Comparison of ENCODE assay signal across 25 mouse cellular contexts in genomic region chr7:37168883-37169282, GRCm38 (mm10).
A peak's percentile ranks its signal among the peaks of the same experiment; 100 is the strongest.
DNase-seq lines count a peak whose midpoint lies in the region; ATAC-seq lines count a peak whose summit lies in the region.
"Had no signal": no experiment of that assay in that cellular context is flagged by ENCODE, and none has a peak within 500 bp of the region (broad histone marks: within the 10 kb centered on the region; RNA-seq: fewer than 3 reads in every experiment).

No protein-coding gene starts in this region.

- no peak overlapping the region for H3K4me2 ChIP-seq in hindbrain, embryonic 15.5 days
- no peak overlapping the region for H3K4me2 ChIP-seq in hindbrain, embryonic 12.5 days (replicated peaks)
- no peak overlapping the region for H3K4me2 ChIP-seq in neural tube, embryonic 11.5 days (ENCODE audit: low read depth)
- H3K4me2 ChIP-seq in neural tube, embryonic 15.5 days: no peak overlapping the region
- H3K4me2 ChIP-seq in intestine, embryonic 16.5 days (ENCODE audit: low read depth, low read length): no peak overlapping the region
- H3K4me2 ChIP-seq: heart, embryonic 15.5 days; liver, embryonic 12.5 days; midbrain, embryonic 12.5 days had no signal

- no peaks in the 10 kb centered on the region for H3K27me3 ChIP-seq in hindbrain, embryonic 15.5 days
- H3K27me3 ChIP-seq in hindbrain, embryonic 12.5 days: no peaks in the 10 kb centered on the region
- no peaks in the 10 kb centered on the region for H3K27me3 ChIP-seq in neural tube, embryonic 11.5 days (ENCODE audit: control insufficient read depth, insufficient read depth, low read length)
- no peaks in the 10 kb centered on the region for H3K27me3 ChIP-seq in neural tube, embryonic 15.5 days (replicated peaks)
- H3K27me3 ChIP-seq in intestine, embryonic 16.5 days (replicated peaks; ENCODE audit: control insufficient read depth, insufficient read depth, low read length): no peaks in the 10 kb centered on the region
- H3K27me3 ChIP-seq: CH12.LX; heart, embryonic 15.5 days; liver, embryonic 12.5 days; midbrain, embryonic 12.5 days had no signal

- WGBS in hindbrain, embryonic 15.5 days: 36% methylated on average over 10 of the region's 10 CpGs
- 42% methylated on average over 10 of the region's 10 CpGs for WGBS in hindbrain, embryonic 12.5 days
- WGBS in neural tube, embryonic 11.5 days: 38% methylated on average over 10 of the region's 10 CpGs
- 38% methylated on average over 10 of the region's 10 CpGs for WGBS in neural tube, embryonic 15.5 days
- 71% methylated on average over 10 of the region's 10 CpGs for WGBS in intestine, embryonic 16.5 days

- H3K9me3 ChIP-seq in hindbrain, embryonic 15.5 days: no peaks in the 10 kb centered on the region
- H3K9me3 ChIP-seq in hindbrain, embryonic 12.5 days (replicated peaks): no peaks in the 10 kb centered on the region
- no peaks in the 10 kb centered on the region for H3K9me3 ChIP-seq in neural tube, embryonic 11.5 days (ENCODE audit: control insufficient read depth, low read length)
- no peaks in the 10 kb centered on the region for H3K9me3 ChIP-seq in neural tube, embryonic 15.5 days (replicated peaks)
- no peaks in the 10 kb centered on the region for H3K9me3 ChIP-seq in intestine, embryonic 16.5 days (ENCODE audit: control insufficient read depth, low read length)
- H3K9me3 ChIP-seq: heart, embryonic 15.5 days; liver, embryonic 12.5 days; midbrain, embryonic 12.5 days had no signal

- DNase-seq in cerebellum, postnatal 10 days: peak; percentile 61 to 68
- DNase-seq in cerebellum, adult 11 months: no peak
- DNase-seq in neural tube, embryonic 11.5 days (ENCODE audit: low spot score): peak; percentile 35
- no peak for DNase-seq in embryo, embryonic 10.5 days (ENCODE audit: low spot score)
- DNase-seq: adrenal gland, adult 8-10 months; cerebellum, adult 9-11 months; forebrain, postnatal 0 days; gastrocnemius, postnatal 10 days; kidney, adult 11 months; kidney, postnatal 14 days; layer of hippocampus, adult 9-11 months; liver, postnatal 0 days; lung, postnatal 36 days; thymus, adult 2 months; thymus, postnatal 36 days had no signal

- no peak overlapping the region for H3K9ac ChIP-seq in hindbrain, embryonic 15.5 days
- no peak overlapping the region for H3K9ac ChIP-seq in hindbrain, embryonic 12.5 days
- H3K9ac ChIP-seq in neural tube, embryonic 11.5 days (ENCODE audit: low read length): no peak overlapping the region
- H3K9ac ChIP-seq in neural tube, embryonic 15.5 days (replicated peaks): no peak overlapping the region
- no peak overlapping the region for H3K9ac ChIP-seq in intestine, embryonic 16.5 days (ENCODE audit: low read depth, low read length)
- H3K9ac ChIP-seq: forebrain, postnatal 0 days; heart, embryonic 15.5 days; liver, embryonic 12.5 days; liver, postnatal 0 days; midbrain, embryonic 12.5 days had no signal

- H3K27ac ChIP-seq in hindbrain, embryonic 15.5 days (replicated peaks): no peak overlapping the region
- H3K27ac ChIP-seq in hindbrain, embryonic 12.5 days: no peak overlapping the region
- H3K27ac ChIP-seq in neural tube, embryonic 11.5 days (ENCODE audit: low read depth, low read length): no peak overlapping the region
- no peak overlapping the region for H3K27ac ChIP-seq in neural tube, embryonic 15.5 days (replicated peaks)
- H3K27ac ChIP-seq in intestine, embryonic 16.5 days (ENCODE audit: low read length): no peak overlapping the region
- H3K27ac ChIP-seq: heart, embryonic 15.5 days; liver, embryonic 12.5 days; midbrain, embryonic 12.5 days had no signal

- peak; percentile 51; the same call in 1 of the 2 replicates for ATAC-seq in hindbrain, embryonic 15.5 days (ENCODE audit: low FRiP score, low read depth)
- ATAC-seq in hindbrain, embryonic 12.5 days (ENCODE audit: low FRiP score): no peak
- ATAC-seq in neural tube, embryonic 11.5 days (ENCODE audit: insufficient read depth, low FRiP score, low TSS enrichment): no peak
- no peak; the same call in 1 of the 2 replicates for ATAC-seq in neural tube, embryonic 15.5 days (ENCODE audit: low FRiP score)
- no peak for ATAC-seq in intestine, embryonic 16.5 days
- ATAC-seq: activated CD4-positive, CD25-positive, alpha-beta regulatory T cell, adult 4 months; forebrain, postnatal 0 days; liver, embryonic 12.5 days; liver, postnatal 0 days had no signal

- H3K4me1 ChIP-seq in hindbrain, embryonic 15.5 days (replicated peaks): no peaks in the 10 kb centered on the region
- no peaks in the 10 kb centered on the region for H3K4me1 ChIP-seq in hindbrain, embryonic 12.5 days
- H3K4me1 ChIP-seq in neural tube, embryonic 11.5 days (ENCODE audit: control insufficient read depth, insufficient read depth, low read length): 0 out of 2 replicates have a peak, but pooled peaks cover 3% of the 10 kb centered on the region
- H3K4me1 ChIP-seq in neural tube, embryonic 15.5 days: 0 out of 2 replicates have a peak, but pooled peaks cover 3% of the 10 kb centered on the region
- H3K4me1 ChIP-seq in intestine, embryonic 16.5 days (ENCODE audit: control insufficient read depth, insufficient read depth, low read length): no peaks in the 10 kb centered on the region
- H3K4me1 ChIP-seq: heart, embryonic 15.5 days; liver, embryonic 12.5 days; midbrain, embryonic 12.5 days had no signal

- no peak overlapping the region for H3K4me3 ChIP-seq in hindbrain, embryonic 15.5 days
- H3K4me3 ChIP-seq in hindbrain, embryonic 12.5 days: no peak overlapping the region
- no peak overlapping the region for H3K4me3 ChIP-seq in neural tube, embryonic 11.5 days (ENCODE audit: low read depth, low read length)
- H3K4me3 ChIP-seq in neural tube, embryonic 15.5 days (replicated peaks): no peak overlapping the region
- H3K4me3 ChIP-seq in intestine, embryonic 16.5 days (ENCODE audit: low read length): no peak overlapping the region
- H3K4me3 ChIP-seq: erythroblast, embryonic 14.5 days; heart, embryonic 15.5 days; liver, embryonic 12.5 days; midbrain, embryonic 12.5 days had no signal

- no peaks in the 10 kb centered on the region for H3K36me3 ChIP-seq in hindbrain, embryonic 15.5 days
- H3K36me3 ChIP-seq in hindbrain, embryonic 12.5 days: no peaks in the 10 kb centered on the region
- H3K36me3 ChIP-seq in neural tube, embryonic 11.5 days (ENCODE audit: control insufficient read depth, insufficient read depth, low read length): no peaks in the 10 kb centered on the region
- H3K36me3 ChIP-seq in neural tube, embryonic 15.5 days: no peaks in the 10 kb centered on the region
- no peaks in the 10 kb centered on the region for H3K36me3 ChIP-seq in intestine, embryonic 16.5 days (ENCODE audit: control insufficient read depth, insufficient read depth, low read length)
- H3K36me3 ChIP-seq: heart, embryonic 15.5 days; liver, embryonic 12.5 days; midbrain, embryonic 12.5 days had no signal

Comparison
In these comparisons a context has a peak if more than half of its experiments do, and no peak if none do; other contexts are left out.
1. DNase-seq: peak in cerebellum, postnatal 10 days (2 of 2) and neural tube, embryonic 11.5 days (single experiment); none in cerebellum, adult 11 months (single experiment) and embryo, embryonic 10.5 days (single experiment).